Mouse (Mus musculus): ENCODE measurements around the gene Gipr. TPM values are rescaled to one million over a fixed set of nuclear protein-coding genes. Genes with fewer than 3 reads are reported as not detected.

Gipr gene
- polyA plus RNA-seq, 1 experiment from 2014 or later = 1.7 TPM

DNA sequence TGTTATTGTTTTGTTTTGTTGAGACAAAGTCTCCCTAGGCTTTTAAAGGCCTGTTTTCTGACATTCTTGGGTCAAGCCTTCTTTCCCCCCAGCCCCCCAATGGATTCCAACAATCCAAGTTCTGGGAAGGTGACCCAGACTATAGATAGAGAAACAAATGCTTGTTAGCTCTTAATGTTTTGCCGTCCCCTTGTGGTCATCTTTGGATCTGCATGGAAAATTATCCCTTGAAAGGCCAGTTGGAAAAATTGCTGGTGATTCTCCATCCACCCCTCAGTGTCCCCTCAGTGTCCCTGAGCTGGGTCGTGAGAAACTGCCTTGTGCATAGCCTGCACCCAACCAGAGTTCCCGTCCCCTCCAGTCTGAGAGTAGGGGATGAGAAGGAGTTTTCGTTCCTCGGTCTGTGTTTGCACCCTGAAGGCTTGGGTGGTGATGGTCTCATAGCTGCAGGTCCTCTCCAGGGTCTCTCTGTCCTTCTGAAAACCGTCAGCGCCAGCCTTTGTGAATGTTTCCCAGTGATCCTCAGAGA, 43.1 kb upstream of the Gipr start:
- DNase-seq (ENCODE audit: low spot score) (peak; percentile 77), ATAC-seq (ENCODE audit: low FRiP score) (no peak)
- no peak overlapping the region for H3K4me3 ChIP-seq (ENCODE audit: low read depth, low read length)
- H3K9me3 ChIP-seq (ENCODE audit: control insufficient read depth, low read length) = peaks cover 2% of the 10 kb centered on the region; the same call in 1 of the 2 replicates
- no peak overlapping the region for H3K4me2 ChIP-seq (replicated peaks; ENCODE audit: low read depth, low read length)
- WGBS = 53% methylated on average over 7 of the region's 7 CpGs
- H3K27ac ChIP-seq (ENCODE audit: low read depth, low read length) = no peak overlapping the region
- H3K36me3 ChIP-seq (ENCODE audit: control insufficient read depth, insufficient read depth, low read length) = no peaks in the 10 kb centered on the region
- no peaks in the 10 kb centered on the region for H3K4me1 ChIP-seq (replicated peaks; ENCODE audit: control insufficient read depth, insufficient read depth, low read length)
- no peaks in the 10 kb centered on the region; the same call in 1 of the 2 replicates for H3K27me3 ChIP-seq (ENCODE audit: control insufficient read depth, insufficient read depth, low read length)
- no peak overlapping the region for H3K9ac ChIP-seq (ENCODE audit: low read depth, low read length)

DNA sequence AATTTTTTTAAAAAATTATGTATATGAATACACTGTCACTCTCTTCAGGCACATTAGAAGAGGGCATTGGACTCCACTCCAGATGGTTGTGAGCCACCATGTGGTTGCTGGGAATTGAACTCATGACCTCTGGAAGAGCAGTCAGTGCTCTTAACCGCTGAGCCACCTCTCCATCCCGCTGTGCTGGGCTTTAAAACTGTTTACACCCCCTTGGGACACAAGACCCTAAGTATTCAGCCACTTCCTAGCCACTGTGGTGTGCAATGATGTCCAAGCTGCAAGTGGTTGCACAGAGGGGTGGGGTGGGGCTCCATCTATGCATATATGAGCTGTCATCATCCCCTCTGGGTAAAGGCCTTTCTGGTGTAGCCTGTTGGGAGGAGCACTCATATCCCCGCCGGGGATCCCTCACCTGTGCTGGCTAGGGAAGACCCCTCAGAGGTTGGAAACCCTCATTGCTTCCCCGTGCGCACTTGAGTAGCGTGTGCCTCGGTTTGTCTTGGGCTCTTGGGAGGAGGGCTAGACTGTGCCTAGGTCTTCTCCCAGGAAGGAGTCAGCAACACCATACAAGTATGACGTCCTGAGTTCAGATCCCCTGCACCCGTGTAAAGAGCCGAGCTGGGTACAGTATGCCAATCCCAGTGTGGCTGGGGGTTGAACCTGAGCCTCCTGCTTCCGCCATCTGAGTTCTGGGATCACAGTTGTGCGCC, 42.4 kb upstream of the Gipr start:
- H3K9me3 ChIP-seq (ENCODE audit: control insufficient read depth, low read length) = peaks cover 2% of the 10 kb centered on the region; the same call in 1 of the 2 replicates
- ATAC-seq (ENCODE audit: low FRiP score) = no peak
- no peaks in the 10 kb centered on the region for H3K36me3 ChIP-seq (ENCODE audit: control insufficient read depth, insufficient read depth, low read length)
- no peak overlapping the region for H3K4me3 ChIP-seq (ENCODE audit: low read depth, low read length)
- no peaks in the 10 kb centered on the region for H3K4me1 ChIP-seq (replicated peaks; ENCODE audit: control insufficient read depth, insufficient read depth, low read length)
- H3K27me3 ChIP-seq (ENCODE audit: control insufficient read depth, insufficient read depth, low read length) = no peaks in the 10 kb centered on the region; the same call in 1 of the 2 replicates
- H3K27ac ChIP-seq (ENCODE audit: low read depth, low read length) = no peak overlapping the region
- 82% methylated on average over 13 of the region's 13 CpGs for WGBS
- no peak overlapping the region for H3K4me2 ChIP-seq (replicated peaks; ENCODE audit: low read depth, low read length)
- DNase-seq (ENCODE audit: low spot score) = no peak
- no peak overlapping the region for H3K9ac ChIP-seq (ENCODE audit: low read depth, low read length)

DNA sequence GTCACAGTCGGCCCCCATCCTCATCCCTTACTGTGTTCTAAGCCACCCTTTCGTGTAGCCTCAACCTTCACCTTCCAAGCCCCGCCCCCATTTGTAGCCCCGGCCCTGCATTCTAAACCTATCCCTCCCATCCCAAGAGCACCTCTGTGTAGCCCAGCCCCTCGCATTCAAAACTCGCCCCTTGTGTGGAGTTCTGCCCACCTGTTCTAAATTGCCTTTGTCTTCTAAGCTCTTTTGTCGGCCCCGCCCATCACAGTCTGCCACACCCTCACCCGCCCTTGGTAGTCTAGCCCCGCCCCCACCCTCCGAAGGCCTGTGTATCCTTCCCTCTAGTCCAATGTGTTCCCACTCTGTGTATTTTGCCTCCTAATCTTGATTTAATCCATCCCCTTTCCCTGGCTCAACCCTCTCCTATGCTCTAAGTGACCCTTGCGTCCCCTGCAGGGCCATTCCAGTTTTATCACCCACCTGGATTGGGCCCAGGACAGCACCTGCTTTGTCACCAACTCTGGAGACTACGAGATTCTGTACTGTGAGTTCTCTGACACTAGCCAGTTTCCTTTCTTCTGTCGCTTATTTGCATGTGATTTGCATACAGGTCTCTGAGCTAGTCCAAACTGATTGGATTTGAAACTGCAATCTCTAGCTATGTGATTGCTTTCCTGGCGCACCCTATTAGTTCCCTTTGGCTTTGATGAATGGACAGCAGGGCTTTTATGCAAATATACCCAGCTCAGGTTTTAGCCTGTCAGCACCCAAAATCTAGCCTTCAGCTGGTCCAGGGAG, 36.3 kb upstream of the Gipr start:
- DNase-seq (ENCODE audit: low spot score) (no peak), ATAC-seq (ENCODE audit: low FRiP score) (no peak)
- Histone ChIP-seq H3K9me3 (ENCODE audit: control insufficient read depth, low read length) (no peaks in the 10 kb centered on the region), H3K4me2 (replicated peaks; ENCODE audit: low read depth, low read length) (no peak overlapping the region), H3K4me1 (replicated peaks; ENCODE audit: control insufficient read depth, insufficient read depth, low read length) (no peaks in the 10 kb centered on the region), H3K9ac (ENCODE audit: low read depth, low read length) (no peak overlapping the region), H3K36me3 (ENCODE audit: control insufficient read depth, insufficient read depth, low read length) (no peaks in the 10 kb centered on the region), H3K27ac (ENCODE audit: low read depth, low read length) (no peak overlapping the region), H3K4me3 (ENCODE audit: low read depth, low read length) (no peak overlapping the region), H3K27me3 (ENCODE audit: control insufficient read depth, insufficient read depth, low read length) (no peaks in the 10 kb centered on the region; the same call in 1 of the 2 replicates)
- 57% methylated on average over 15 of the region's 15 CpGs for WGBS

DNA sequence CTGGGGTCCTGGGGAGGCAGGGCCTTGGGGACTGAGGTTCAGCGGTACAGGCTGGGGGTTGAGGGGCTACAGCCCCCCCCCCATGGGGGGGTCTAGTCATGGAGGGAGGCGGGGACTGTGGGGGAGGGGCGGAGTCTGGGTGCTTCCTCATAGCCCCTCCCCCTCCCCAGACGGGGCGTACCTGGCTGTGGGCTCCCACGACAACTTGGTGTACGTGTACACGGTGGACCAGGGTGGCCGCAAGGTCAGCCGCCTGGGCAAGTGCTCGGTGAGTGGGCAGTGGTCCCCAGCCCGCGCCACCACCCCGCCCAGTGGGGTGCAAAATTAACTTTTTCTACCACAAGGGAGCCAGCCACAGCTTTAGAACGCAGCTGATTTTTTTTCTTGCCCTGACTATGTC, 35.7 kb upstream of the Gipr start:
- ATAC-seq (ENCODE audit: low FRiP score) (0 out of 2 replicates have a peak, but pooled peaks have one; percentile 51), DNase-seq (ENCODE audit: low spot score) (no peak)
- Histone ChIP-seq H3K9me3 (ENCODE audit: control insufficient read depth, low read length) (no peaks in the 10 kb centered on the region), H3K4me3 (ENCODE audit: low read depth, low read length) (no peak overlapping the region), H3K27ac (ENCODE audit: low read depth, low read length) (no peak overlapping the region), H3K27me3 (ENCODE audit: control insufficient read depth, insufficient read depth, low read length) (no peaks in the 10 kb centered on the region; the same call in 1 of the 2 replicates), H3K4me1 (replicated peaks; ENCODE audit: control insufficient read depth, insufficient read depth, low read length) (no peaks in the 10 kb centered on the region), H3K4me2 (replicated peaks; ENCODE audit: low read depth, low read length) (no peak overlapping the region), H3K36me3 (ENCODE audit: control insufficient read depth, insufficient read depth, low read length) (no peaks in the 10 kb centered on the region), H3K9ac (ENCODE audit: low read depth, low read length) (no peak overlapping the region)
- WGBS = 69% methylated on average over 14 of the region's 15 CpGs

DNA sequence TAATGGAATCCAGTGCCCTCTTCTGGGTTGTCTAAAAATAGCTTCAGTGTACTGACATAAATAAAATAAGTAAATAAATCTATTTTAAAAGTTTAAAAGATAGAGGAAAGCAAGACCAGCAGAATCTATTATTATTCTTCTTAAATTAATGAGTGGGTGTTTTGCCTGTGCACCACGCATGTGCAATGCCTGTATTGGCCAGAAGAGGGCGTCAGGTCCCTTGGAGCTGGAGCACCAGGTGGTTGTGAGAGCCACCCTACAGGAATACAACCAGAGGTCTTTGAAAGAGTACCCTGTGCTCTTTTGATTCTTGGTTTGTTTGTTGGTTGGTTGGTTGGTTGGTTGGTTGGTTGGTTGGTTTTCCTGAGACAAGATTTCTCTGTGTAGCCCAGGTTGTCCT, 32.1 kb upstream of the Gipr start:
- DNase-seq (ENCODE audit: low spot score) (peak; percentile 41), ATAC-seq (ENCODE audit: low FRiP score) (no peak)
- Histone ChIP-seq H3K9me3 (ENCODE audit: control insufficient read depth, low read length) (no peaks in the 10 kb centered on the region), H3K4me1 (replicated peaks; ENCODE audit: control insufficient read depth, insufficient read depth, low read length) (no peaks in the 10 kb centered on the region), H3K9ac (ENCODE audit: low read depth, low read length) (no peak overlapping the region), H3K4me2 (replicated peaks; ENCODE audit: low read depth, low read length) (no peak overlapping the region), H3K27me3 (ENCODE audit: control insufficient read depth, insufficient read depth, low read length) (no peaks in the 10 kb centered on the region; the same call in 1 of the 2 replicates), H3K27ac (ENCODE audit: low read depth, low read length) (no peak overlapping the region), H3K4me3 (ENCODE audit: low read depth, low read length) (no peak overlapping the region), H3K36me3 (ENCODE audit: control insufficient read depth, insufficient read depth, low read length) (no peaks in the 10 kb centered on the region)
- 33% methylated on average over 2 of the region's 2 CpGs for WGBS

DNA sequence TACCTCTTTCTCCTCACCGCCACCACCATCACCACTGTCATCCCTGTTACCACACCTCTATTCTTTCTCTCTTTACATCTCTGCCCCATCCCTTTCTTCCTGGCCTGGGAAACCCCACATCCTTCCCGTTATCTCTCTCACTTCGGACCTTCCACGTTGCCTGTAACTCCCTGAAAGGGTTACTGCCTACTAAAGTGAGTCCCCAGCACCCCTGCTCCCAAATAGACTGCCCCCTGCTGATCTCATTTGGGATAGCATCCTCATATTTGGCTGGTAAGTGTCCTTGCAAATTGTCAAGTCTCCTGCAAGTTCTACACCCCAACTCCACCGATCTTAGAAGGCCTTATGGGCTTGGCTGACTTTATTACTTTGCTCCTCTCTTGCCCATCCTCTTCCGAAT, 30.7 kb upstream of the Gipr start:
- Histone ChIP-seq H3K9ac (ENCODE audit: low read depth, low read length) (no peak overlapping the region), H3K4me2 (replicated peaks; ENCODE audit: low read depth, low read length) (no peak overlapping the region), H3K4me1 (replicated peaks; ENCODE audit: control insufficient read depth, insufficient read depth, low read length) (no peaks in the 10 kb centered on the region), H3K36me3 (ENCODE audit: control insufficient read depth, insufficient read depth, low read length) (no peaks in the 10 kb centered on the region), H3K4me3 (ENCODE audit: low read depth, low read length) (no peak overlapping the region), H3K9me3 (ENCODE audit: control insufficient read depth, low read length) (no peaks in the 10 kb centered on the region), H3K27me3 (ENCODE audit: control insufficient read depth, insufficient read depth, low read length) (no peaks in the 10 kb centered on the region; the same call in 1 of the 2 replicates), H3K27ac (ENCODE audit: low read depth, low read length) (no peak overlapping the region)
- DNase-seq (ENCODE audit: low spot score) = peak; percentile 66
- 73% methylated on average over 6 of the region's 6 CpGs for WGBS
- no peak for ATAC-seq (ENCODE audit: low FRiP score)

DNA sequence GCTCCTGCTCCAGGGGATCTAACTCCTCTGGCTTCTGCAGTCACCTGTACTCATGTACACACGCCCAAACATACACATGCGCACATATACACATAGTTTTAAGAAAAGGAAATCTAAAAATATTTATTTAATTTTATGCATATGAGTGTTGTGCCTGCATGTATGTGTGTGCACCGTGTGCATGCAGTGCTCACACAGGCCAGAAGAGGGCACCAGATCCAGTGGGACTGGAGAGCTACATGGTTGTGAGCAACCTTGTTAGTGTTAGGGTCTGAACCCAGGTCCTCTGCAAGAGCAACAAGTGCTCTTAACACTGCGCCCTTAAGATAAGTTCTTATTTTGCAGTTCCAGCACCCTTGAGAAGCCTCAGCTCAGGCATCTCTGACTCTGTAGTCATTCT, 28.7 kb upstream of the Gipr start:
- Histone ChIP-seq H3K27me3 (ENCODE audit: control insufficient read depth, insufficient read depth, low read length) (no peaks in the 10 kb centered on the region), H3K27ac (ENCODE audit: low read depth, low read length) (no peak overlapping the region), H3K4me2 (replicated peaks; ENCODE audit: low read depth, low read length) (no peak overlapping the region), H3K9ac (ENCODE audit: low read depth, low read length) (no peak overlapping the region), H3K9me3 (ENCODE audit: control insufficient read depth, low read length) (no peaks in the 10 kb centered on the region), H3K36me3 (ENCODE audit: control insufficient read depth, insufficient read depth, low read length) (no peaks in the 10 kb centered on the region), H3K4me3 (ENCODE audit: low read depth, low read length) (no peak overlapping the region), H3K4me1 (replicated peaks; ENCODE audit: control insufficient read depth, insufficient read depth, low read length) (no peaks in the 10 kb centered on the region)
- no peak for ATAC-seq (ENCODE audit: low FRiP score)
- 97% methylated on average over 4 of the region's 4 CpGs for WGBS
- DNase-seq (ENCODE audit: low spot score) = no peak

DNA sequence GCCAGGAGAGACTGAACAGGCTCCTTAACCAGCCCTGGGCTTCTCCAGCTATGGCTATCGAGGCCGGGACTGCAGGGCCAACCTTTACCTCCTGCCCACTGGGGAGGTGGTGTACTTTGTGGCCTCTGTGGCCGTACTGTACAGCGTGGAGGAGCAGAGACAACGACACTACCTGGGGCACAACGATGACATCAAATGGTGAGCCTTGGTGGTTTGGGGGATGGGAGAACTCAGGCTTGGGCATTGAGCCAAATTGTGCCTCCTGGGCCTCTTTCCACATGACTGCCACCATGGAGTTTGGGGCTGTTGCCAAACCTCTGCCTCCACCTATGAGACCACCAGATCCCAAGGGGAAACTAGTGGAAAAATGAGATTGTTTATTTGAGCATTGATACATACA, 18.8 kb upstream of the Gipr start:
- Histone ChIP-seq H3K4me3 (ENCODE audit: low read depth, low read length) (no peak overlapping the region), H3K4me2 (replicated peaks; ENCODE audit: low read depth, low read length) (no peak overlapping the region)
- no peak for ATAC-seq (ENCODE audit: low FRiP score)

More for the DNA sequence above, 18.8 kb upstream of the Gipr start:
- H3K9me3 ChIP-seq (ENCODE audit: control insufficient read depth, low read length) = no peaks in the 10 kb centered on the region
- peaks cover 5% of the 10 kb centered on the region for H3K27me3 ChIP-seq (ENCODE audit: control insufficient read depth, insufficient read depth, low read length)
- H3K27ac ChIP-seq (ENCODE audit: low read depth, low read length) = no peak overlapping the region
- no peaks in the 10 kb centered on the region for H3K36me3 ChIP-seq (ENCODE audit: control insufficient read depth, insufficient read depth, low read length)
- no peak overlapping the region for H3K9ac ChIP-seq (ENCODE audit: low read depth, low read length)
- WGBS = 82% methylated on average over 6 of the region's 6 CpGs
- DNase-seq (ENCODE audit: low spot score) = no peak
- H3K4me1 ChIP-seq (replicated peaks; ENCODE audit: control insufficient read depth, insufficient read depth, low read length) = no peaks in the 10 kb centered on the region
